Mouse (Mus musculus): ENCODE measurements around the gene Rpl11.
"Not testable (repeated sequence)": the region's sequence is repeated elsewhere in the genome, so short reads cannot be mapped to it uniquely, and the experiment has no call there.

Rpl11 gene

DNA sequence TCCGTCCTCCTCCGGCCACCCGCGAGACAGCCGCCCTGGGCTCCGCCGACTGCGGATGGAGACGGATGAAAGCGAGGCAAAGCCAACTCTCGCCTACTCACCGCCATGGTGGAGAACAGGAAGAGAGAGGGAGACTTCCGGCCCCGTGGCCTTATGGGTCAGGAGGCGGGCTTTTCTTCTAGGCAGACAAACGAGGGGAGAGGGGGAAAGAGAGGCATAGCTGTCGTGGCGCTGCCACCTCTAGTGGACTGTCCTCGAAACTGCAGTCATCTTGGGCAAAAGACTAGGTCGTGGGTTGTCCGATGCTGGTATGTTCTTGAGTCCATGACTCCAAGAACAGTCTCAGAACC is at the start of gene Rpl11:
TSS of gene Rpl11 (minus strand) at position 182 of the 350 bp plus-strand sequence.
- DNase-seq (ENCODE audit: low spot score): peak; percentile 88

DNA sequence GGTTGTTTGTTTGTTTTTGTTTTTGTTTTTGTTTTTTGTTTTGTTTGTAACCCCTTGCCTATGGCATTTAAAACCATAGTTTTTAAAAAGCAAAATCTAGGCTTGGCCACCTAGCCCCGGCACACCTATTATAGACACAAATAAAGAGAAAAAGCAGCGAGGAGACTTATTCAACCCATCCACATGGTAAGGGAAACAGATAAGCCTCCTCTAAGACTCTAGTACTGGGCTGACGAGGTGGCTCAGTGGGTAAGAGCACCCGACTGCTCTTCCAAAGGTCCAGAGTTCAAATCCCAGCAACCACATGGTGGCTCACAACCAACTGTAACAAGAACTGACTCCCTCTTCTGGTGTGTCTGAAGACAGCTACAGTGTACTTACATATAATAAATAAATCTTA is 48.5 kb upstream of the Rpl11 start:
- not testable (repeated sequence) for DNase-seq (ENCODE audit: low spot score)

DNA sequence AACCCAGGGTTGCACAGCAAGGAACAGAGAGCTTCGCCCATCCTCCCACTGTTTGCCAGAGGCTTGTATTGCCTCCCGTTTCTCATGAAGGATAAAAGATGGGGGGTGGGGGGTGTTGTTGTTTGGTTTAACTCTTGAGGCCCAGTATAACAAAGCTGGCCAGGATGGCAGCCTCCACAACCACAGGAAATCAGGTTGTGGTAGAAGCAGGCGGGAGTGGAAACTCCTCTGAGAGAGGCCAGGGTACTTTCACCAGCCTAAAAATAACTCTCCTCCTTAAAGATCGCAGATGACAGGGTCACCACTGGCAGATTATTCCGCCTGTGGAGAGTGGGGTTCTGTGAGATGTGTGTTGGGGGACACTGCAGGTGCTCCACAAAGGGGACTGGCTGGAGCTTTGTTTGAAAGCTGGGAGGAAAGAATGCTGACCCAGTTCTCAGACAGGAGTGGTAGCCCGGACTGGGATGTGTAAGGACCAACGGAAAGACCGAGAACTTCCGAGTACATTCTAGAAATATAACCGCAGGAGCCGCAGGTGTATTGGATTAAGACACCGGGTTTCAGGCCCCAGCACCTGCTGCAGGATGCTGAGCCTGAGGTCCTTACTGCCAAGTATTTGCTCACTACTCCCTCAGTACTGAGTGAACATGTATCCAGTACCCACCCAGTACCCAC is 47.3 kb upstream of the Rpl11 start:
- DNase-seq (ENCODE audit: low spot score): no peak

DNA sequence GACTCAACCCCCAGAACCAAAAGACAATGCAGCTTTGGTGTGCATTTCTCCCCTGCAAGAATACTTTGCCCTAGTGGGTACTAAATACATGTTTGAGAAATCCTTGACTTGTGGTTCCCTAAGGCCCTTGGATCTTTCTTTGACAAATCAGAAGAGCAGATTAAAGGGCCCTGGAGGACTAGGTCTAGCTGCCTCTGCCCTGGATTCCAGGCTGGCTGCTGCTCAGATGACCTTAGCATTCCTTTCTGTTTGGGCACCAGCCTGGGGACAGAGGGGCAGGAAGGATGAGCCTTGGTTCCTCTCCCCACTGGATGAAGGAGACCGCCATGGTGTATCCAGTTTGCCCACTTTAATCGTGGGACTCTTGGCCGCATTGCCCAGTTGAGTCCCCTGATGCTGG is 45.2 kb upstream of the Rpl11 start:
- no peak for DNase-seq (ENCODE audit: low spot score)

DNA sequence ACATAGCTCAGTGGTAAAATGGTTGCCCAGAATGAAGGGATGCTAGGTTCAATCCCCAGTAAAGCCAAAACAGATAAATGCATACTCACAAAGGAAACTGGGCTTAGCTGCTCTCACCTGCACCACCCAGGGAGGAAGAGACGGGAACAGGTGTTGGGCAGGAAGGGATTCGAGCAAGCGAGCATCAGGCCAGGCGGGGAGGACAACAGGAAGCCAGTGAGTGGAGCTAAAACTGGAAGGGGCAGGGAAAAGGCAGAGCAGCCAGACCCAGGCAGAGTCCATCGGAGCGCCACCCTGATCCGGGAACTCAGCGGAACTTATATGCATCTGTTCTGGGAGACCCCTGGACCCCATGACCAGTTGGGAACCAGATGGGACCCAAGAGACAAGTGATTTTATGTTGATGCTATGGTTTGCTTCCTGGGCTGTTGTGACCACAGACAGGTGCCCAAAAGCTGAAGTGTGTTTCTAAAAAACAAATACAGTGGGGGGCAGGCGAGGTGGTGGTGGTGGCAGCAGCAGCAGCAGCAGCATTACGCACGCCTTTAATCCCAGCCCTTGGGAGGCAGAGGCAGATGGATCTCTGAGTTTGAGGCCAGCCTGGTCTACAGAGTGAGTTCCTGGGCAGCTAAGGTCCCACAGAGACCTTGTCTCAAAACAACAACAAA is 43.4 kb upstream of the Rpl11 start:
- DNase-seq (ENCODE audit: low spot score): no peak

DNA sequence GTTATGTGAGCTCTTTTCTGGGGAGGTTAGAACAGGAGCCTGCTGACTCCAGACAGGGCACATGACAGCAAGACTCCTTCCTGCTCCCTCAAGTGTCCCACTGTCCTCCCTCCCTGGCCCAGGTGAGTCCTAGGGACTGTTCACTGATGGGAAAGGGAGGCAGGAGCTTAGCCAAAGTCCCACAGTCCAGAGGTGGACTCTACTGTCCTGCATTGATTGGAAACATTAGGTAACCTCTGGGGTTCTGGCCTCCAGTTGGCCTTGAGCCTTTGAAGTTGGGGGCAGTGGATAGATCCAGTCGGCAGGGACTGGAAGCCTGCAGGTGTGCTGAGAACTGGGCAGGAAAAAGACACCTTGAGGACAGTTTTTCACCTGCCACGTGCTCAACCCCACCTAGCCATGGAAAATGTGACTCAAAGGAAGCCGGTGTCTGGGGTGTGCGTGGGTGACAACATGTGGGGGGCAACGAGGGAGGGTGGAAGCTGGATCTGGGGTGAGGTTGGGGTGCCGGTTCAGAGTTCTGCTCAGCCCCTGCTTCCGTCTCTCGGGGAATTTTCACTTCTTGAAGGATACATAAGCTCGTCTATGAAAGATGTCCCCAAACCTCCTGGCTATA is 42.4 kb upstream of the Rpl11 start:
- no peak for DNase-seq (ENCODE audit: low spot score)

DNA sequence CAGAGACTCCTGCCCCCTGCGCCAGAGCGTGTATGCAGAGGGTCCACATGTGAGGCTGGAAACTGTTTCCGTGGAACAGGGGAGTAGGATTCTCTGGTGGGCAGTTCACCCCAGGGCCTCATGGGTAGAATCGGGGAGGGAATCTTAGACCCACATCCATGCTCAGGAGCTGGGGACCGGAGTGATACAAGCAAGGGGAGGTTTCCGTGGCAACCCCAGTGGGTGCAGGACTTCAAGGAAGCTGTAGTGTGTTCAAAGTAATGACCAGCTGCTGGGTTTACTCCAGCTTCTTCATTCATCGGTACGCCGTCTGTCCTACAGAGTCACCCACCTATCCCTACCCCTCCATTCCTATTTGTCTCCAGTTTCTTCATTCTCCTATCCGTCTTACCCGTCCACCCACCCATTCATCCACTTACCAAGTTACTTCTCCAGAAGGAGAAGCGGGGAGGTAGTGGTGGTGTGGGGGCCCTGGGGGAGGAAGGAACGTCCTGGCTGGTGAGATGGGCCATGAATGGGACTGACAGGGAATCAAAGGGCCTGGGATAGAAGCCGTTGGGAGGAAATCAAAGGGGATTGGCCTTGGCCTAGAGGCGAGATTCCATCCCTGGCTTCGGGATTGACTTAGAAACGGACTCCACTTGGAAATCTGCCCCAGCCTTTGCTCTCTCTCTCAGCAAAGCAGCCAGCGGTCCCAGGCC is 41.4 kb upstream of the Rpl11 start:
- DNase-seq (ENCODE audit: low spot score): no peak

DNA sequence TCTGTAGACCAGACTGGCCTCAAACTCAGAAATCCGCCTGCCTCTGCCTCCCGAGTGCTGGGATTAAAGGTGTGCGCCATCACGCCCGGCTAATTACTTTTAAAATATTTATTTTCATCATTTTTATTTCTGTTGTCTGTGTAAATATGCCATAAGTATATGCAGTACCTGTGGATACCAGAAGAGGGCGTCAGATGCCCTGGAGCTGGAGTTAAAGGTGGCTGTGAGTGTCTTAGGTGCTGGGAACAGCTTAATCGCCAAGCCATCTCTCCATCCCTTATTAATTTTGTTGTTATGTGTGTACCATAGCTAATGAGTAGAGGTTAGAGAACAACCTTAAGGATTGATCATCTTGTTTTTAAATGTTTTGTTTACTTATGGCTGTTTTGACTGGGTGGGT is 39.3 kb upstream of the Rpl11 start:
- no peak for DNase-seq (ENCODE audit: low spot score)

DNA sequence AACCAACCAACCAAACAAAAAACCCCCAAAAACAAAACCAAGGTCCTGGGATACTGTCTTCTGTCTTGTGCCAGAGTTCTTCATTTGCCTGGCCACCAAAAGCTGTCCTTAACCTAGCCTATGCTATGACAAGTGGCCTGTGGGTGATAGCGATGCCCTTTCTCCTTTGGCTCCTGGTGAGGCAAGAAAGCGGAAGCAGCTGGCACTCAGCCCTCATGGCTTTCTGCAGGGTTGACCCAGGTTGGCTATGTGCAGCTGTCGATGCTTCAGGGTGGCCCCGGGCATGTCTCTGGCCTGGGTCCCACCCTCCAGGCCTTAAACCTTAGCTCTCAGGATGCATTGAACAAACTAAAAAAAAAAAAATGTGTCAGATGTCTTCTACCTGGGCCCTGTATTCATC is 38.1 kb upstream of the Rpl11 start:
- no peak for DNase-seq (ENCODE audit: low spot score)

DNA sequence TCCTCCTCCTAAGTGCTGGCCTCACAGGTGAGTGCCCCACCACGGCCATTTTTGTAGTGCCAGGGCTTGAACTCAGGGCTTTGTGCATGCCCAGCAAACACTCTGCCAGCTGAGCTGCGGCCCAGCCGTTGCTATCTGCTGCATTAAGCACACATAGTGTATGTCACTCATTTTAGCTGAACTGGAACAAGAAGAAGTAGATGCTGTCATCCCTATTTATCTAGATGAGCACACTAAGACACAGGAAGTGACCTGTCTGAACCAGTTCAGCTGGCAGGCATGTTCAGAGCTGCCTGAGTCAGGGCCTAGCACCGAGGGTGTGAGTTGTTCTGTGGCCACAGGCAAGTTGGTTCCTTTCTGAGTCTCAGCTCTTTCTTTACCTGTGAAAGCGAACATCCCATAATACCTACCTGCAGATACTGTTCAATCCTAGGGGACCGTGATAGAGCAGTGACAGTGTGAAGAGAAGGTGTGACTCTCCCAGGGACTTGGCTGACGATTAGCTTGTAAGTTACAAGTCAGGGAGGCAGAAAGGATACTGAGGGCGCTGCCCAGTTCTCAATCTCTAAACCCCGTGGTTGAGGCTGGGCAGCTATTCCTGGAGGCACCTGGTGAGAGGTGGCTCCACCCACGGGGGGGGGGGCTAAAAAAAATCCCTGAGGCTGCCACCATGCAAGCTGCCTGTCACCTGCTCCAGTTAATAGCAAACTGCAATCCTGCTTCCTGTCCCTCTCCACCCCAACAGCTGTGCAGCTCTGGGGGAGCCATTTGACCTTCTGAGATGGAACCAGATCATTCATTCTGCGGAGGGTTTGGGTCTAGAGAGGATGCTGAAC is 36.7 kb upstream of the Rpl11 start:
- DNase-seq (ENCODE audit: low spot score): no peak

DNA sequence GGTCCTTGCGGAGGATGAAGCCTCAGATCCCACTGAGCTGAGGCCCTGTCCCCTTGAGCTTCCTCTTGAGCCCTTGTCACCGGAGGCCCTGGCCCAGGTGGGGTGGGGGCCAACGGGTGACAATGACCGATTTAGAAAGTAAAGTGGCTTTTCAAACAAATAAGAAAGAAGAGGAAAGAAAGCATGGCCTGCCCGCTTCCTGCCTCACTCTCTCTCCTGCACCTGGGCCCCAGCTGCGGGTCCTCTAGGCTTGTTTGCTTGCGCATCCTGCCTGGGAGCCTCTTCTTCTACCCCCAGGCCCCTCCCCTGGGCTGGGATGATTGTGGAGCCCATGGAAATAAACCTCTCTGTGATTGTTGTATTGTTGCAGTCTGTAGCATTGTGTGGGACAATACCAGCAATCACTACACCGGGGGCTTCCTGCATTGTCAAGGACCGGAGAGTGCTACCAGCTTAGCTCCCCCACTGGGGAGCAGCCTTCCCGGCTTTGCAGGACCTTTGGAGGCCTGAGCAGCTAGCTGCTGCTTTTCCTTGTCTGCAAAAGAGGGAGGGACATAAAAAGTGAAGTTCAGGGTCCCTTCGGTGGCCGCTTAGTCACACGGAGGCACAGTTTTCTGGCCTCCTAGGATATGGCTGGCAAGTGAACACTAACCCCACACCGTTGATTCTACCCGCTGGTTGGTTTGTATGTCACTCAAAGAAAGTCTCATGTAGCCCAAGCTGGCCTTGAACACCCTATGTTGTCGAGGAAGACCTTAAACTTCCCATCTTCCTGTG is 35.9 kb upstream of the Rpl11 start:
- DNase-seq (ENCODE audit: low spot score): no peak

DNA sequence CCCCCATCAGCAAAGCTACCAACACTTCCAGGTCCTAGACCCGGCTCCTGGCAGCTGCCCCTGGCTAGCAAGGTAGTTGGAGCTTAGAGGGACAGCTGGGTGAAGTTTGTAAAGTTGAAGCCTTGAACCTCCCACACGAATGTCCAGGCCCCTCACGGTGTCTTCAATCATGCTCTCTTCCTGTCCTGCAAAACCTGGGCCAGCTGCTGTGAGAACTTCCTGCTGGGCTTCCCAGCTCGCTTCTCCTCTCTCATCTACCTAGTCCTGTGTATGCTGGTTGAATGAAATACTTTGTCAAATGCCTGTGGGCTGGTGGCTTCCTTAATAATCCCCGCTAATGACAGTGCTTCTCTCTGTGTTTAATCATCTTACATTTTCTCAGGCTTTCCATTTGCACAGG is 35.1 kb upstream of the Rpl11 start:
- DNase-seq (ENCODE audit: low spot score): no peak

DNA sequence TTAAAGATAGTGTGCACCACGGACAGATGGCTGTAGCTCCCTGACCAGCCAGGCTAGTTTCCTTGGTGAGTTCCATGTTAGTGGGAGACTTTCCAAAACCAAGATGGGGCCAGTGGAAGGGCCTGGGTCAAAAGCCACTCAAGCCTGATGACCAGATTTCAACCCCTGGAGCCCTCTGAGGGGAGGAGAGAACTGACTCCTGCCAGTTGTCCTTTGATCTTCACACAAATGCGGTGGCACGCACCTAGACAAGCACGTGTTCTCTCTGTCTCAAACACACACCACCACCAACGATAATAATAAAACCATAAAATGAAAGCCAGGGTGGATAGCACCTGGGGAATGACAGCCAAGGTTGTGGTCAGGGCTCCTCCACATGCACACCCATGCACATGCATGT is 34.0 kb upstream of the Rpl11 start:
- no peak for DNase-seq (ENCODE audit: low spot score)

DNA sequence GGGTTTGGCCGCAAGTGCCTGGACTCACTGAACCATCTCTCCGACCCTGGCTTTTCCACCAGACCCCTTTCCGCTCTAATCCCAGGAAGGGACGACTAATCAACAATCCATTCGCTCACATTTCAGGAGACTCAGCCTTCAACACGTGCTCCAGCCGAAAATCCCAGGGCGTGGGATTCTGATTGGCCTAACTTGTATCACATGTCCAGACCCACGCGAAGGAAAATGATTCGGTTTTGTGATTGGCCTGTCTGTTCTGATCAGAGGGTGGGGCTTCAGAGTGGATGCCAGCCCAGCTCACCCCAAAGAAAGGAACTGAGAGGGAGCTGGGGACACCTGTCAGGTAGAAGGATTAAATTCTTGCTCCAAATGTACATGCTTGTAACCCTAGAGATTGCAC is 31.6 kb upstream of the Rpl11 start:
- DNase-seq (ENCODE audit: low spot score): no peak

DNA sequence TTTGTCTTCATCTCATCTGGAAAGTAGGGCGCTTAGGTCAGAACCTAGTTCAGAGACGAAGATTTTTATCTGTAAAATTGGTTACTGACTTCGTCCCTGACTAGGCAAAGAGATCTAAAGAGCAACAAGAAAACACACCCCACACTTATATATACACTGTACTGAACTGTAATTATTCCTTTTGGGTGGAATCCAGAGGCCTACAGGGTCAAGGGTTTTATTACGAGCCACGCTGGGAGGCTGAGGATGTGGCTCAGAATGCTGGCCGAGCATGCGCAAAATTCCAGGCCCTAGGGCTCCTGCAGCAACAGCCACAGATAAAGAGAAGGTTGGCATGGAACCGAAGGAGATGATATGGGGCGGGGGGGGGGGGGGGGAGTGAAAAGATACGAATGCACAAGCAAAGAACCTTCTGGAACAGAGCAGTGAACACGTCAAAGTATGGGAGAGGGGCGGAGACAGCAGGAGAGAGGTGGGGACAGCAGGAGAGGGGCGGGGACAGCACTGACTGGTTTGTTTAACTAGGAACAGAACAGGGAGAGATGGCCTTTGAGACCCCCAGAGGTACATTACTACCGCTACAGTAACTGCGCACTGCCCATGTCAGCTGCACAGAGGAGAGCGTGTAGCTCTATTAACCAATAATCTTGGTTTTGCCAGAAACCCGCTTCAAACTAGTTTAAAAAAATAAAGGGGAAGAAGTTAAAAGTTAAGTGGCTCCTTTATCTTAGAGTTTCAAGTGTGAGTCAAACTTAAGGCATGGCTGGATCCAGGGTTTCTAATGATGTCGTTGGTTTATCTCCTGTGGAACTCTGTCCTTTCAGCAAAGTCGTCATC is 30.3 kb upstream of the Rpl11 start:
- DNase-seq (ENCODE audit: low spot score): no peak

DNA sequence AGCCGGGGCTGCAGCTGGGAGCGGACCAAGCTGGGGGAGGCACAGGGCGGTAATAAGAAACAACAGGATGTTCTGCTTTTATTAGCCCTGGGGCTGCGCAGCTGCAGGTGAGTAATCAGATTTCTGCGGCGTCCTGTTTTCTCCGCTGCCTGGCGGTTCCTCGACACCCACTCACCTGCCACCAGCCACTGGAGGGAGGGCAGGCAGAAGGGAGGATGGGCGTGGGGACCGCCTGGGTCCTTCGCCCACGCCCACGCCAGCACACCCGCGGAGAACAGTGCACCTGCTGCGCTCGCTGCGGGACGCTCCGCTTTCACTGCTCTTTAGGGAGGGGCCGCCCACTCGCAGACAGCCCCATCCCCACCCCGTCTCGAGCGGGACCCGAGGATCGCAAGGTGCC is 28.5 kb upstream of the Rpl11 start:
- DNase-seq (ENCODE audit: low spot score): no peak

DNA sequence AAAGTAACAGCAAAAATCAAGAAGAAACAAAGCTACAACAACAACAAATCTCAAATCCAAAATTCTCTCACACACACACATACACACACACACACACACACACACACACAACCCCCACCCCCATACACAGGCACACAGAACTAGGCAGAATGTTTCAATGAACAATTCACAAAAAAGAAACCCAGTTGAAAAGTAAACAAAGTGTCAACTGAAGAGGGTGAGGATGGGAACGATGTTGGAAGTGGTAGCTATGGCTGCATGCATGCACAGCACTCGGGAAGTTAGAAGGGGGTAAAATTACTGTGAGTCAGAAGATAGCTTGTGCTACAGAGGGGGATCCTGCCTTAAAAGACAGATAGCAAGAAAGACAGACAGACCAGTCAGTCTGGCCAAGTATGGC is 25.4 kb upstream of the Rpl11 start:
- no peak for DNase-seq (ENCODE audit: low spot score)

DNA sequence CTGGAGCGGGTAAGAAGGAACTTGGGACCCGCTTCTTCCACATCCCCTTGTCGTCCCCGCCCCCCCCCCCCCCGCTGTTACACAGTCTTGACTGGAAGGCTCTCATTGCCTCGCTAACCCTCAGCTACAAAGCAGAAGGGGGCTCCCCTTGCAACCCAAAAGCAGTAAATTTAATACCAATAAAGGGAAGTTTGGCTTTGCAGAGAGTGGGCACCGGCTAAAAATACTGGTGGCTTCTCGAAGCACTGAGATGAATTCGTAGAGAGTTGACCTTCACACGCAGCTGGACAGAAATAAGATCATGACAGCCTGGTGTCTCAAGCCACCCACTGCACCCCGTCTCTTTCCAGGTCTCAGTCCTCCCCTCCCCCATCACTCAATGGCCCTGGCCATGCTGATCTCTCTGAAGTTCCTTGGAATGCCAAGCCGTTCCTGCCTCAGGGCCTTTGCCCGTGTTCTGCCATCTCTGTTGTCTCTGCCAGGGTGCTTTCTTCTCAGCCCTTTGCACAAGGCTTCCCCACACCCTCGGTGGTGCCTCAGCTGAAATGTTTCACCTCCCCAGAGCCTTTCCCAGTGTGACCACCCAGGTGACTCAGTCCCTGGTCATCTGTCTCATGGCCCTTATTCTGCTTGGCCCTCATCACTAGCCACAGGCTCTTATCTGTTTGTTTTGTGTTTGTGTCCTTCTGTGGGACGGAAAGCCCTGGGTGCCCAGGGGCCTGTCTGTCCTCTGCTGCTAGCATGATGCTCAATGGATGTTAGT is 23.7 kb upstream of the Rpl11 start:
- DNase-seq (ENCODE audit: low spot score): no peak

DNA sequence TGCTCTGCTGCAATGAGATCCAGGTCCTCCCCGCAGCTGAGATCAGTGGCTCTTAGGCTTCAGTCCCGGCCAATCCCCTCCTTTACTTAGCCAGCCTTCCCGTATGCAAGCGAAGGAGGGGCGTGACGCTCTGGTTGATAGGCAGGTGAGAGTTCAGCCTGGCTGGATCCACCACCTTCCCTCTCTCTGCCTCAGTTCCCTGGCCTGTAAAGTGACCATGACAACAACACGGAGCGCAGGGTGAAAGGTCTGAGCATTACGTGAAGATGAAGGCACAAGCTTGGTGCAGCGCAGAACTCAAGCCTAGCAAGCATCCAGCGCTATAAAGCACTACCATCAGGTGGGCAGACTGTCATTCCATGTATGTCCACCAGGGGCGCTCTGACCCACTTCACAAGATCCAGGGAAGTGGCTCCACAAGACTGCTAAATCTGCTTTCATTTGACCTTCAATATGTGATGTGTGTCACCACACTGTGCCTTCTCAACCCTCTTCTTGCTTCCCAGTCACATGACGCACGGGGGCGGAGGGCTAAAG is 18.0 kb upstream of the Rpl11 start:
- DNase-seq (ENCODE audit: low spot score): peak; percentile 47
